Mouse (Mus musculus): Measurements from ENCODE around the gene Hs6st3. TPM values are rescaled to one million over a fixed set of nuclear protein-coding genes. Genes with fewer than 3 reads are reported as not detected.

Hs6st3 gene
- polyA plus RNA-seq, 2 experiments: 0.02 TPM; not detected in 1

DNA sequence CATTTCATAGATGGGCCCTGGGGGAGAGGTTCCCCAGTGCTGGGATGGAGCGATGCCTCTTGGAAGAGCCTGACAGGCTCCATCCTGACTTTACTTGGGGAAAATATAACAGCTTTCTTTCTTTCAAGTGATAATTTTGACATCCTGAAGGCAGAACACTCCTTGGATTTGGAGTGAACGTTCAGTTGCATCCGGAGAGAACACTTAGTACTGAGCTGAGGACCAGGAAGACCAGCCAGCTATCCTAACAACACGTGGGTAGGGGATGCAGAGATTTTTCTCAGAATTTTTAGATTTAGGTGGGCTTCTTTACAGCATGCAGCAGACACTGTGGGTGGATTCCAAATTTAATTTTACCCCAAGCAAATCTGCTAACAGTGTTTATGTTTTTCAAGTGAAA, 541.9 kb downstream of the Hs6st3 start:
- no peak overlapping the region for H3K4me2 ChIP-seq (ENCODE audit: low read depth)
- WGBS (ENCODE audit: insufficient replicate concordance): 64% methylated on average over 4 of the region's 4 CpGs
- H3K27me3 ChIP-seq (ENCODE audit: control insufficient read depth, insufficient read depth, low read length): no peaks in the 10 kb centered on the region
- H3K4me3 ChIP-seq (ENCODE audit: insufficient read depth in 1 of 2, low read depth in 2 of 2, low read length in 2 of 2): no peak overlapping the region
- ATAC-seq (ENCODE audit: insufficient read depth) (no peak), DNase-seq (ENCODE audit: low read depth in 3 of 3, low spot score in 3 of 3) (no peak)
- no peaks in the 10 kb centered on the region for H3K9me3 ChIP-seq (ENCODE audit: control insufficient read depth, low read length)
- H3K9ac ChIP-seq (replicated peaks): no peak overlapping the region
- H3K27ac ChIP-seq: no peak overlapping the region
- H3K36me3 ChIP-seq (replicated peaks; ENCODE audit: control insufficient read depth, insufficient read depth, low read depth): no peaks in the 10 kb centered on the region
- H3K4me1 ChIP-seq (replicated peaks; ENCODE audit: control insufficient read depth in 2 of 2, insufficient read depth in 2 of 2, low read length in 1 of 2): no peaks in the 10 kb centered on the region
- no peak for TF ChIP-seq CTCF (IDR thresholded peaks at IDR 0.05; ENCODE audit: low read depth)
- TF ChIP-seq EP300 (IDR thresholded peaks at IDR 0.05; ENCODE audit: low read depth): no peak

DNA sequence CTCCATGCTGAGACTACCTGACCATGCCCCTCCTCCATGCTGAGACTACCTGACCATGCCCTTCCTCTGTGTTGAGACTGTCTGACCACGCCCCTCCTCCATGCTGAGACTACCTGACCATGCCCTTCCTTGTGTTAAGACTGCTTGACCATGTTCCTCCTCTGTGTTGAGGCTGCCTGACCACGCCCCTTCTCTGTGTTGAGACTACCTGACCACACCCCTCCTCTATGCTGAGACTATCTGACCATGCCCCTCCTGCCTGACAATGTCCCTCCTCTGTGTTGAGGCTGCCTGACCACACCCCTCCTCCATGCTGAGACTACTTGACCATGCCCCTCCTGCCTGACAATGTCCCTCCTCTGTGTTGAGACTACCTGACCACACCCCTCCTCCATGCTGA, 549.7 kb downstream of the Hs6st3 start:
- no peak for TF ChIP-seq EP300 (IDR thresholded peaks at IDR 0.05; ENCODE audit: low read depth)
- TF ChIP-seq CTCF (IDR thresholded peaks at IDR 0.05; ENCODE audit: low read depth): no peak
- no peak overlapping the region for H3K4me3 ChIP-seq (ENCODE audit: insufficient read depth in 1 of 2, low read depth in 2 of 2, low read length in 2 of 2)
- no peak for ATAC-seq (ENCODE audit: insufficient read depth)
- WGBS (ENCODE audit: insufficient replicate concordance): 60% methylated on average over 2 of the region's 2 CpGs
- H3K9me3 ChIP-seq (ENCODE audit: control insufficient read depth, low read length): no peaks in the 10 kb centered on the region
- no peaks in the 10 kb centered on the region for H3K36me3 ChIP-seq (replicated peaks; ENCODE audit: control insufficient read depth, insufficient read depth, low read depth)
- no peak overlapping the region for H3K4me2 ChIP-seq (ENCODE audit: low read depth)
- DNase-seq (ENCODE audit: low read depth in 3 of 3, low spot score in 3 of 3): no peak
- H3K27ac ChIP-seq: no peak overlapping the region
- H3K27me3 ChIP-seq (ENCODE audit: control insufficient read depth, insufficient read depth, low read length): no peaks in the 10 kb centered on the region
- H3K9ac ChIP-seq (replicated peaks): no peak overlapping the region
- no peaks in the 10 kb centered on the region for H3K4me1 ChIP-seq (replicated peaks; ENCODE audit: control insufficient read depth in 2 of 2, insufficient read depth in 2 of 2, low read length in 1 of 2)

- TF ChIP-seq EP300 (IDR thresholded peaks at IDR 0.05; ENCODE audit: low read depth) (no peak), CTCF (IDR thresholded peaks at IDR 0.05; ENCODE audit: low read depth) (no peak)
- Histone ChIP-seq H3K9me3 (ENCODE audit: control insufficient read depth, low read length) (no peaks in the 10 kb centered on the region), H3K4me2 (ENCODE audit: low read depth) (no peak overlapping the region), H3K27me3 (ENCODE audit: control insufficient read depth, insufficient read depth, low read length) (no peaks in the 10 kb centered on the region), H3K36me3 (replicated peaks; ENCODE audit: control insufficient read depth, insufficient read depth, low read depth) (no peaks in the 10 kb centered on the region), H3K4me1 (replicated peaks; ENCODE audit: control insufficient read depth in 2 of 2, insufficient read depth in 2 of 2, low read length in 1 of 2) (no peaks in the 10 kb centered on the region), H3K9ac (replicated peaks) (no peak overlapping the region), H3K27ac (no peak overlapping the region), H3K4me3 (ENCODE audit: insufficient read depth in 1 of 2, low read depth in 2 of 2, low read length in 2 of 2) (no peak overlapping the region)
- no peak for ATAC-seq (ENCODE audit: insufficient read depth)
- no peak for DNase-seq (ENCODE audit: low read depth in 3 of 3, low spot score in 3 of 3)
- WGBS (ENCODE audit: insufficient replicate concordance): 73% methylated on average over 4 of the region's 4 CpGs
Measured at GRCm38 (mm10) chr14:119699982-119700381, 561.8 kb downstream of the Hs6st3 start.

DNA sequence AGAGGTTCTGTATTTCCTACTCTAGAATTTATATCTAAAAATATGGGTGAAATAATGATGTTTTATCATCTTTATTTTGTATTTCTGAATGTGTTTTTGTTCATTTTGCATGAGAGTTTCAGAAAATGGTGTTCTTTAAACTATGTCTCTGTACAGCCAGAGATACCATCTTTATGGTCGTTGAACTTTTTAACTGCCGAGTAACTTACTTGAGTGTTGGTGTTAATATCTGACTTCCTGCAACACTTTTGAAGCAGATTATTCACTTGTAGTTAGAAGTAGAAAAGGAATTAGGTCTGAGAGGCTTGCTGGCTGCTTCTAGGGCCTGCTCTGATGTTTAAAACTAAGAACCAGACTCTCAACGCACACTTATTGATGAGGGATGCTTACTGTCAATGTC, 576.6 kb downstream of the Hs6st3 start:
- no peak for DNase-seq (ENCODE audit: low read depth in 3 of 3, low spot score in 3 of 3)
- Histone ChIP-seq H3K27me3 (ENCODE audit: control insufficient read depth, insufficient read depth, low read length) (no peaks in the 10 kb centered on the region), H3K4me3 (ENCODE audit: insufficient read depth in 1 of 2, low read depth in 2 of 2, low read length in 2 of 2) (no peak overlapping the region), H3K9me3 (ENCODE audit: control insufficient read depth, low read length) (no peaks in the 10 kb centered on the region), H3K4me2 (ENCODE audit: low read depth) (no peak overlapping the region), H3K9ac (replicated peaks) (no peak overlapping the region), H3K36me3 (replicated peaks; ENCODE audit: control insufficient read depth, insufficient read depth, low read depth) (no peaks in the 10 kb centered on the region), H3K4me1 (replicated peaks; ENCODE audit: control insufficient read depth in 2 of 2, insufficient read depth in 2 of 2, low read length in 1 of 2) (no peaks in the 10 kb centered on the region), H3K27ac (no peak overlapping the region)
- 53% methylated on average over 3 of the region's 3 CpGs for WGBS (ENCODE audit: insufficient replicate concordance)
- no peak for ATAC-seq (ENCODE audit: insufficient read depth)
- no peak for TF ChIP-seq EP300 (IDR thresholded peaks at IDR 0.05; ENCODE audit: low read depth)
- no peak for TF ChIP-seq CTCF (IDR thresholded peaks at IDR 0.05; ENCODE audit: low read depth)

GRCm38 (mm10) chr14:119717323-119717722, 579.2 kb downstream of the Hs6st3 start:
- no peaks in the 10 kb centered on the region for H3K36me3 ChIP-seq (replicated peaks; ENCODE audit: control insufficient read depth, insufficient read depth, low read depth)
- no peaks in the 10 kb centered on the region for H3K4me1 ChIP-seq (replicated peaks; ENCODE audit: control insufficient read depth in 2 of 2, insufficient read depth in 2 of 2, low read length in 1 of 2)
- no peaks in the 10 kb centered on the region for H3K27me3 ChIP-seq (ENCODE audit: control insufficient read depth, insufficient read depth, low read length)
- H3K9me3 ChIP-seq (ENCODE audit: control insufficient read depth, low read length): no peaks in the 10 kb centered on the region
- TF ChIP-seq CTCF (IDR thresholded peaks at IDR 0.05; ENCODE audit: low read depth) (no peak), EP300 (IDR thresholded peaks at IDR 0.05; ENCODE audit: low read depth) (no peak)
- no peak for DNase-seq (ENCODE audit: low read depth in 3 of 3, low spot score in 3 of 3)
- ATAC-seq (ENCODE audit: insufficient read depth): no peak
- H3K9ac ChIP-seq (replicated peaks): no peak overlapping the region
- no peak overlapping the region for H3K4me2 ChIP-seq (ENCODE audit: low read depth)
- WGBS (ENCODE audit: insufficient replicate concordance): 39% methylated on average over 1 of the region's 1 CpGs
- H3K27ac ChIP-seq: no peak overlapping the region
- no peak overlapping the region for H3K4me3 ChIP-seq (ENCODE audit: insufficient read depth in 1 of 2, low read depth in 2 of 2, low read length in 2 of 2)

Data from liver, embryonic 14.5 days (tissue).